Mouse (Mus musculus) cortical plate, adult 2 months (tissue): ENCODE measurements around the gene Evx2. TPM values are rescaled to one million over a fixed set of nuclear protein-coding genes. Genes with fewer than 3 reads are reported as not detected.

Experiments
- H3K27ac ChIP-seq: fragments of 200-500 bp; 2 replicates; pipeline ENCODE4 v1.5.1; 2012; ENCODE audit warnings: low read length, control low read depth, inconsistent platforms; ENCODE audit not compliant: insufficient read depth
- H3K4me1 ChIP-seq: fragments of 200-500 bp; 2 replicates; pipeline ENCODE4 v1.6.1; 2011; ENCODE audit warnings: low read length; ENCODE audit not compliant: control insufficient read depth, insufficient read depth
- H3K4me3 ChIP-seq: fragments of 200-500 bp; 2 replicates; pipeline ENCODE4 v1.5.1; 2011; ENCODE audit warnings: mild to moderate bottlenecking, low read length, control low read depth; ENCODE audit not compliant: insufficient read depth
- CTCF ChIP-seq: fragments of 200-500 bp; IDR thresholded peaks from 2 replicates; pipeline ENCODE4 v1.5.1; 2011; ENCODE audit warnings: mild to moderate bottlenecking, control low read depth, low read length; ENCODE audit not compliant: insufficient read depth; ENCODE audit errors: extremely low read depth
- POLR2A ChIP-seq: fragments of 200-500 bp; IDR thresholded peaks from 2 replicates; pipeline ENCODE4 v1.6.1; 2011; ENCODE audit warnings: mild to moderate bottlenecking, low read length, control low read depth; ENCODE audit not compliant: insufficient read depth; ENCODE audit errors: extremely low read depth
- polyA plus RNA-seq: library from polyadenylated mRNA; depleted of rRNA; stranded (reverse); fragments of >200 nt; gene quantifications from 2 replicates; pipeline ENCODE4 v1.2.3, GENCODE M21; 2012; rRNA removed

The Evx2 gene
- polyA plus RNA-seq, 1 experiment: not detected

DNA sequence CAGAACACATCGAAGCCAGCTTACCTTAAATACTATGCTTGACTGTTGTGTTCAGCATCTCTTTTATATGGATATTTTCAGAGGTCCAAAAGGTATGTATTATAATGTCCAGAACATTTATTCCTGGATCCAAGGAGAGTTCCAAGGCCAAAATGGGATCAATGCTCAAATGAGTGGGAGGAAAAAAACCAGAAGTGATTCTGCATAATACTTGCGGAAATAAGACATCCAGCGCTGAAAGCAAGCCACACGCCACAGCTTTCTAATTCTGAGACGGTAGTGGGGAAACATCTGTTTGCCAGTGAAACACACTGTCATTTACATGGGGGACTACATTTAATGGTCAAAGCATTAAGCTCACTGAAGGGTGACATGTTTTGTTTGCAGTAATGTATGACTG is 16.9 kb downstream of the Evx2 start:
- Histone ChIP-seq H3K27ac (no peak overlapping the region), H3K4me3 (no peak overlapping the region), H3K4me1 (no peaks in the 10 kb centered on the region)
- TF ChIP-seq CTCF (no peak), POLR2A (no peak)

DNA sequence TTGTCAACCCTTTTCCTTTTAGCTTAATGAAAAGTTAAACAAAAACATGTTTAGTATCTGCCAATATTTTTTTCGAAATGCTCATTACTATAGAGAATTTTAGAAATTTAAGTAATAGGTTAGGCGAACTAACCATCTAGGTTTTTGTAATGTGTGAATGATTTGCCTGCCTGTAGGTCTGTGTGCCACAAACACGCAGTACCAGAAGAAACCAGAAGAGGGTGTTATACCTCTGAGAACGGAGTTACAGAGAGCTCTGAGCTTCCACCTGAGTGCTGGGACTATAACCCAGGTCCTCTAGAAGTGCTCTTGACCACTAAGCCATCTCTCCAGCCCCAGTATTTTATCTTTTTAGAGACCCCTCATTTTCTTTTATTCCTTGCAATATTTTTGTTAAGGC is 23.9 kb downstream of the Evx2 start:
- H3K27ac ChIP-seq: no peak overlapping the region
- TF ChIP-seq POLR2A: no peak
- no peak for TF ChIP-seq CTCF
- no peaks in the 10 kb centered on the region for H3K4me1 ChIP-seq
- H3K4me3 ChIP-seq: no peak overlapping the region

DNA sequence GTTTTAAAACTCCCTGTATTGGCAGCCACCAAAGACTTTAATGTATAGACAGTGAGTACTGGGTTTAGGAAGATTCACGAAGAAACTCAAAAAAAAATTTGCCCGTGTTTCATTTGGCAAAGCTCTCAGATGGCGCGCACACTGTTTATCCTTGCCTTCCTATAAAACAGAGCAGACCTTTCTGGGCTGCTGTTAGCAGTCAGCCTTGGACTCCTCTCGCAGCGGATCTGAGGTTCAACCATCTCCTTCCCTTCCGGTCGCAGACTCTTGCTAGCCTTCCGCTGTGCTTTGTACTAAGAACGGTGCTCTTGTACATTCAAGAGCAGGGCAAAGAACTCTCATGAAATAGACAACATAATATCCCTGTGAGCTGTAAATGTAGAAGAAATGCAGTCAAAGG is 39.0 kb downstream of the Evx2 start:
- TF ChIP-seq CTCF: no peak
- TF ChIP-seq POLR2A: no peak
- Histone ChIP-seq H3K27ac (no peak overlapping the region), H3K4me3 (no peak overlapping the region), H3K4me1 (no peaks in the 10 kb centered on the region)

DNA sequence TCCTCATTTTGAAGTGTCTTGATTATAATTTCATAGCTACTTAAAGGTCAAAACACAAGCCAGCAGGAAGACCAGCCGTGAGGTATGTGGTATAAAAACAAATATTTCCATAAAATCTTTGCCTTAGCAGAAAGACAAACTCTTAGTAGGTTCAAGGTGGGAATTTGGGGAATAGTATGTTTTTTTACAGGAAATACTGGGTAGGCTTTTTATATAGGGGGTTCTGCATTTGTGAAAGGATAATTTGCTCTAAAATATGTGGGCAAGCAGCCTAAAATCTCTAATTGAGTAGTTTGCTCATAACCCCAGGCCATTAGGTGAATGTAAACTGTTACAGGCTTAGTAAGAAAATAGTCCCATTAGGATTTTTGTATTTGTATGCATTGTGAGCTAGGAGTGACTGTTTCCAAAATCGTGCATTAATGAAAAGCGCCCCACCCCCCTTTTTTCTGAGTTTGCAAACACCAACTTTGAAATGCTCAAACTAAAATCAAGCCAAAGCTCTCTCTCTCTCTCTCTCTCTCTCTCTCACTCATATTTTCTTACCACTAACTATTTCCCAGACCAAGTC is 39.6 kb downstream of the Evx2 start:
- Histone ChIP-seq H3K27ac (no peak overlapping the region), H3K4me1 (no peaks in the 10 kb centered on the region), H3K4me3 (no peak overlapping the region)
- no peak for TF ChIP-seq CTCF
- no peak for TF ChIP-seq POLR2A

DNA sequence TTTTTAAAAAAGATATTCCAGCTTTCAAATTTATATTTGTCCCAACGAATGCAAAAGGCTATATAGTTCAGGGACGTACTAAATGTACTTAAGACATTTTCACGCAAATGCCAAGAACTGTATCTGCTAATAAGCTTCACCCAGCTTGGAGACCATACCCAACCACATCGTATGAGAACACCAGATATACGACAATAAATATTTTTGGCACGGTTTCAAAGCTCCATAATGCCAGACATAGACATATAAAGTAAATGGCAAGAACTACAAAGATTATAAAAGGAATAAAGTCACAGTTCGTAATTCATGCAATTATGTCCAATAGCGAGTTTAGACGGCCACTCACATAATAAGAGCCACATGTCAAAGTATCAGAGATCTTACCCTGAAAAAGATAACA is 41.7 kb downstream of the Evx2 start:
- no peak for TF ChIP-seq POLR2A
- TF ChIP-seq CTCF: no peak
- Histone ChIP-seq H3K4me1 (no peaks in the 10 kb centered on the region), H3K27ac (no peak overlapping the region), H3K4me3 (no peak overlapping the region)

DNA sequence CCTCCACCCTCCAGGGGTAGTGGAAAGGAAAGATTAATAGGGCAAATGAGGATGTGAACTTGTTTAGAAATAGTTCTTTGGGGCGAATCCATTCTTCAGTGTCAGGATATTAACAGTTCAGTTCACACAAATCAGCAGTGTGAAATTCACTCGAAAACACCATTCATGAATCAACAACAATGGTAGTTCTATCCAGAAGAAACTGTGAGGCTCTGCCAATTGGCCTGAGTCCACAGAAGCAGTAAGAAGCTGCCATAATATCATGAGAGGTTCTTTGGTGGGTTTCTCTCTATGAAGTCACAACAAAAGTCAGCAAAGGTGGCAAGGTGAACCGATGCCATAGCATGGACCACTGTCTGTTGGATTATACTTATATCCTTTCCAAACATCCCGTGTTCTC is 48.0 kb downstream of the Evx2 start:
- Histone ChIP-seq H3K4me3 (no peak overlapping the region), H3K27ac (no peak overlapping the region), H3K4me1 (no peaks in the 10 kb centered on the region)
- TF ChIP-seq CTCF (no peak), POLR2A (no peak)

DNA sequence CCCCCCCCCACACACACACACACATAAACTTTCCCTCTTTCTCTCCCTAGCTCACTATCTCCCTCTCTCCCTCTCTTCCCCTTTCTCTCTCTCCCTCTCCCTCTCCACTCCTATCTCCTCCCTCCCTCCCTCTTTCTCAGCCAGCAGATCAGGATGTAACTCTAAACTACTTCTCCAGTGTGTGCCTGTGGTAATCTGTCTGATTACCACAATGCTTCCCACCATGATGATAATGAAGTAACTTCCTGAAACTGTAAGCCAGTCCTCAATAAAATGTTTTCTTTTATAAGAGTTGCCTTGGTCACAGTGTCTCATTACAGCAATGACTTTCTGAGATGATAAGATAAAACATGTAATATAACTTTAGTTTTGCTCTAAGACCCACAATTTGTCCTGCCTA is 50.0 kb downstream of the Evx2 start:
- Histone ChIP-seq H3K4me1 (no peaks in the 10 kb centered on the region), H3K4me3 (no peak overlapping the region), H3K27ac (no peak overlapping the region)
- no peak for TF ChIP-seq CTCF
- TF ChIP-seq POLR2A: no peak

DNA sequence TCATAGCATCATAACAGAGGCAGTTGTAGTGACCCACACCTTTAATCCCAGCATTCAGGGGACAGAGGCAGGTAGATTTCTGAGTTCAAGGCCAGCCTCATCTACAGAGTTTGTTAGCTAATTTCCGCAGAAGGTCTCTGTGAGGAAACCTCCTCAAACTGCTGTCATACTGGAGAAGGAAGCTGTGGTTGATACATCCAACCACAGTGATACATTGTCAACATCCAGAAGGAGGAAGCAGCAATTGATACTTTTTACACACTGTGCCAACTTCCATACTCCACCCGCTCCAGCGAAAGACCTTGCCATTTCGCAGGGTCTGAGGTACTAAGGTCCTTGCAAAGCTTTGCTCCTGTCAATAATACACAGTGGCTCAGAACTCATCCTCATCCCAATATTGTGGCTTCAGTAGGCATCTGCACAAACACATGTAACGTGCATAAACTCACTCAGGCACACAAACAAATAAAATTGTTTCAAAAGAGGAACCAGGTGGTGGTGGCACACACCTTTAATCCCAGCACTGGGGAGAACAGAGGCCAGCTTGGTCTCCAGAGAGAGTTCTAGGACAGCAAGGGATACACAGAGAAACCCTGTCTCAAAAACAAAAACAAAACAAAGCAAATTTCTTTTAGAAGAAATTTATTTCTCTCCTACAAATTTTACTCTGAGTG is 53.1 kb downstream of the Evx2 start:
- TF ChIP-seq CTCF (no peak), POLR2A (no peak)
- Histone ChIP-seq H3K4me3 (no peak overlapping the region), H3K4me1 (no peaks in the 10 kb centered on the region), H3K27ac (no peak overlapping the region)

DNA sequence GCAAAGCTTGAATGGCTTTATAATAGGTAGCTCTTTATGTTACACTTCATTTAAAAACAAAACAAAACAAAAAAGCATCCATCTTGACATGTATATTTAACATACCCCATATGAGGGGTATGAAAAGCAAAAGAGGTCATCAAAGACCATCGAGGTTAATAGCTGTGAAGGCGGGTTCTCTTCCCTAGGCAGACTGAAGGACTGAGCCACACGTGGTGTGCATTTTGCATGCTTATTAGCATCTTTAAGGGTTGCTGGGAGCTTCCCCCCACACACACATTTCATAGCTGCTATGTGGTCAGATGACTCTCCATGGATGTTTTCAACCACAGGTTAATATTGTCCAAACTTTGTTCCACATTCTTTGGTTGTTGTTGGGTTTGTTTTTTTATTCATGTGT is 55.3 kb downstream of the Evx2 start:
- Histone ChIP-seq H3K27ac (no peak overlapping the region), H3K4me3 (no peak overlapping the region), H3K4me1 (no peaks in the 10 kb centered on the region)
- TF ChIP-seq CTCF (no peak), POLR2A (no peak)

Other genes starting within 250 kb of the Evx2 start
- gene Lnpk, start 80.1 kb downstream of the Evx2 start, polyA plus RNA-seq: 31.3 and 32.3 TPM in 2 replicates
- not detected in 2 replicates for gene Hoxd13, start 8.8 kb upstream of the Evx2 start, polyA plus RNA-seq
- gene Hoxd12, start 15.5 kb upstream of the Evx2 start, polyA plus RNA-seq: not detected in 2 replicates
- gene Hoxd11, start 20.0 kb upstream of the Evx2 start, polyA plus RNA-seq: not detected in 2 replicates
- not detected in 2 replicates for gene Hoxd10, start 32.4 kb upstream of the Evx2 start, polyA plus RNA-seq
- gene Hoxd9, start 38.2 kb upstream of the Evx2 start, polyA plus RNA-seq: not detected in 2 replicates
- not detected in 2 replicates for gene Hoxd8, start 45.1 kb upstream of the Evx2 start, polyA plus RNA-seq
- gene Hoxd3, start 52.4 kb upstream of the Evx2 start, polyA plus RNA-seq: not detected in 2 replicates
- not detected in 2 replicates for gene Hoxd4, start 52.4 kb upstream of the Evx2 start, polyA plus RNA-seq
- not detected in 2 replicates for gene Gm28230, start 67.2 kb upstream of the Evx2 start, polyA plus RNA-seq
- gene Hoxd1, start 103.4 kb upstream of the Evx2 start, polyA plus RNA-seq: 0.06 and 0.08 TPM in 2 replicates
- gene Mtx2, start 166.2 kb upstream of the Evx2 start, polyA plus RNA-seq: 42.1 and 44.2 TPM in 2 replicates